Mouse (Mus musculus) ES-Bruce4 (cell line): ENCODE results near the gene 2900011O08Rik.

ENCODE experiments used
- CTCF ChIP-seq: IDR thresholded peaks from one replicate; pipeline ENCODE4 v1.8.1; 2011; ENCODE audit warnings: low read depth, low read length
- EP300 ChIP-seq: IDR thresholded peaks from 2 replicates; pipeline ENCODE4 v1.6.1; 2011; ENCODE audit warnings: low read depth, low read length; ENCODE audit not compliant: insufficient read depth
- POLR2A ChIP-seq: IDR thresholded peaks from one replicate; pipeline ENCODE4 v1.8.1; 2011; ENCODE audit warnings: low read length; ENCODE audit not compliant: insufficient read depth

GRCm38 (mm10) chr16:14123901-14124300, 137.5 kb downstream of the 2900011O08Rik start:
- TF ChIP-seq EP300 = 0 out of 2 replicates have a peak, but pooled peaks have one; percentile 37
- no peak for TF ChIP-seq POLR2A
- no peak for TF ChIP-seq CTCF
